Mouse (Mus musculus) CD8-positive naive resting alpha-beta T cell, adult 2 months (primary cell): ENCODE measurements around the gene Tm9sf2.
A peak's percentile ranks its signal among the peaks of the same experiment; 100 is the strongest.

Experiments
- DNase-seq, 2 experiments: peaks; one replicate each; pipeline ENCODE4 v3.0.0; 2022; ENCODE audit warnings: low read depth in 2 of 2, low spot score in 2 of 2

Gene Tm9sf2

DNA sequence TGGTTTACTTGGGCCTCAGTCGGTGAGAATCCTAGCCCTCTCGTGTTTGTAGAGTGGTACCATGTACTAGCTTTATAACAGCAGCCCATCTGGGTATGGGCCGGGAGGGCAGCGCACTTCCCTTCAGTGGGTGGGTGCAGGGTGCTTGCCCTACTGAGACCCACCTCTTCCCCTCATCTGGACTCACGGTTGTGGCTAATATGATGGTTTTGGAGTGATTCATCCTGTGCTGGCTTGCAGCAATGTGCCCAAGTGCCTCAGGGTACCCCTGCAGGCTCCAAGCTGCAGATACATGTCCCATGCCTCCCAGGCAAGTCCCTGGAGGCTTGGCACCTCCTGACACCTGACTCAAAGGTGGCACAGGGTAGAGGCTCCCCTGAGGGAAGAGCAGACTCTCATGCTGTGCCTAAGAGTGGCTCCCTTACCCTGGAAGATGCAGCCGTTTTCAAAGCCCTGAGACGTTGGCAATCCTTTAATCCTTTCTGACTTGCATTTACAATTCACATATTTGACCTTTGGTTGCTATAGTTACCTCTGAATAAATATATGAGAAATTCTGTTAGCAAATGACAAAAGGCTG is 63.5 kb downstream of the Tm9sf2 start:
- DNase-seq: no peak

DNA sequence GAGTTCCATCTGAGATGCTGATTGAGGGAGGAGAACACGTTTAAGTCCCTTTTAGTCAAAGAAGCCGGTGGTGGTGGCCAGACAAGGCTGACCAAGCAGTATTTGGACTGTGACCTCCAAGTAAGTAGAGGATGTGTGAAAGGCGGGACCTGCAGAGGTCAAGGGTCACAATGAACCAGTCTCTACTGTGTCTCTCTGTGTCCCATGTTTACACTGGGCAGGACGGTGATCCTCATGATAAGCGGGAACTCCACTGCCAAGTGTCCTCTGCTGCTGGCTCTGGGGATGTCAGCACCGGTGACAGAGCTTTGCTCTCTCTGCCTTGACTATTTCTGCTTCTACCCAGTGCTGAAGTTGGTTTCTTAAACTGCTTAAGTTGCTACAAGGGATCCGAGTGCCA is 64.2 kb downstream of the Tm9sf2 start:
- no peak for DNase-seq

DNA sequence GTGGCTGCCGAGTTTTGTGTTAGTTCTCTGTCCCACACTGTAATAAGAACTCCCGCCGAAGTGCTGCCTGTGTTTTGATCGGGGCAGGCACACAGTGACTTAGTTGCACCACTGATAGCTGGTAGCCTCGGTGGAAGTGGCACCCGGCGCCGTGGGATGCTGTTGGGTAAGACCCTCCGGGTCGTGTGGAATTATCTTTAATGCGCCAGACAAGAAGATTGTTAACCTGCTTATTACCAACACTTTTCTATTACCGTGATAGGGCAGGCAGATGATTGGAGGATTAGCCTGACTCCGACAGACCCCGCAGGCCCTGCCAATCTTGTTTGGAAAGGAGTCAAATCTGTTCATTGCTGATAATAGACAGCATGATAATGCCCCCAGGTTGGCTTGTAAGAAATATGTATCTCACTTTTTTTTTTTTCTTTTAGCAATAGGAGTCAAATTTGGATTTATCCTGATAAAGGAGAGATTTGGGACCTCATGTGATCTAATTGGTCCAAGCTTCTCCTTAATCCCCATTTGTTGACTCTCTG is 69.5 kb downstream of the Tm9sf2 start:
- DNase-seq: no peak

DNA sequence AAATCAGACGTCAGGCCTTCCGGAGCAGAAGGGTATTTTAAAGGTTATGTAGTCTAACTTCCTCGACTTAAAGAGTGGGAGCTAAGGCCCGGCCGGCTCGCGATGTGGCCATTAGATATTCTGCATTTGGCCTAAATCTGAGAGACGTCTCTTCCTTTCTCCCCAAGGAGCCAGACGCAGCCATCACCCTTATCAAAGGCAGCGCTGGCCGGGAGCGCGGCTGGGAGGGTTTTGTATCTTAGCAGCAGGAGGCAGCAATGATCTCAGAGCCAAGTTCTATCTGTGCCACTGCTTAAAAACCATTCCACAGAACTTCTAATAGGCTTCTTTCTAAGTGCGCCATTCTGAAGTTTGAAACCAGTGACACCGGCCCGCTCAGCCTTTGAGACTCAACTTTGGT is 72.4 kb downstream of the Tm9sf2 start:
- no peak for DNase-seq

DNA sequence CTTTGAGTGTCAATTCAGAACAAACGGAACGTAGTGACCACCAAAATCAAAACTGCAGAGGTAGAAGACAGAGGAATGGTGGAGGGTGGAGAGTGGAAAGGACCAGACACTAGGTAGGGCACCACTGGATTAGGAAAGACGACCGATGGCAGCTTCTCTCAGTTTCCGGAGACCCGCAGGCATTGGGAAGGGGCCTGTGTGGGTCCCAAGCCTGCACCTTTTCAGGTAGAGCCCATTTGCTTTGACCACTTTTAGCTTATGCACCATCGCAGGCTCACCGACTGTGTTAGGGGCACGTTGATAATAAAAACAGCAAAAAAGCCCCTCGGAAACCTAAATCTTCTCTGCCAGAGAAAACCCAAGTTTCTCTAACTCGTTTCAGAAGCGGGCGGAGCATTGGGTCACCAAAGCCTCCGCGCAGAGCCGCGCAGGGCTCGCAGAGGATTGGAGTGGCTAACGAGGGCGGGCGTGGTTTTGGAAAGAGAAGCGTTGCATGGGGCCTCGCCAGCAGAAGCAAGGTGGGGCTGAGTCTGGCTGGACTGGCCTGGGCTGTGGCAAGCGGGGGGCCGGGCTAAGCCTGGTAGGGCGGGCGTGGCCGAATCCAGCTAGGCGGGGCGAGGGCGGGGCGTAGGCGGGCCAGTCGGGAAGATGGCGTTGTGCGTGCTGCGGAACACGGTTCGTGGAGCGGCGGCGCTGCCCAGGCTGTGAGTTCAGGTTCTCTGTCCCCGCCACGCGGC is 74.4 kb downstream of the Tm9sf2 start, which contains the start of gene Clybl:
Clybl (plus strand) TSS at position 627 of the 737 bp plus-strand sequence.
- peak; percentile 73 to 82 for DNase-seq

DNA sequence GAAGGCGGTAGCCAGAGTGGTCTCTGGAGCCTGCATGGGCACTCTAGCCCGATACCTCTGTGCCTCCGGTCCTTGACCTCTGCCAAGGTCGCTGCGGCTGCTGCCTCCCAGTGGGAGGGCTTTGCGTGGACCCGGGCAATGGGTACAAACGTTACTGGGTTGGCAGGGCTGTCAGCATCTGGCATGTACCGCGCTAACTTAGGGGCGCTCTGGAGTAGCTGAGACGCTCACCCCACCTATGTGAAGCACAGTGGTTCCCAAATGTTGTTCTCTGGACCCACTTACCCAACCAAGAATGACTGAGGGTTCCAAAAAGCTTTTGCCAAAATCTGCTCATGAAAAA is 74.9 kb downstream of the Tm9sf2 start:
- DNase-seq: no peak

DNA sequence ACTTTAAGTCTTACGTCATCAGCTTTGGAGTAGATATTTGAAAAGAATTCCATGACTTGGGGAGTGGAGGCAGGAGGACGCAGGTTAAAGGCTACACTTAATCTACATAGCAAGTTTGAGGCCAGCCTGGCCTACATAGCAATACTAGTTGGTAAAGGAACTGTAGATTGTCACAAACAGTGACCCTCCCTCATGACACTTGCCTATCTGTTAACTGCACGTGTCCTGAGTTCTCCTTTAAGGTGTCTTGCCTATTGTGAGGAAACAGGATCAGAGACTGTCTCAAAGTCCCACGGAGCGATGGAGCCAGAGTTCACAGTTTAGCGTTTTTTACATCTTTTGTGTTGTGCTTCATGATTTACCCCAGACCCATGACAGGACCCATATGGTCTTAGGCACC is 75.4 kb downstream of the Tm9sf2 start:
- DNase-seq: no peak

DNA sequence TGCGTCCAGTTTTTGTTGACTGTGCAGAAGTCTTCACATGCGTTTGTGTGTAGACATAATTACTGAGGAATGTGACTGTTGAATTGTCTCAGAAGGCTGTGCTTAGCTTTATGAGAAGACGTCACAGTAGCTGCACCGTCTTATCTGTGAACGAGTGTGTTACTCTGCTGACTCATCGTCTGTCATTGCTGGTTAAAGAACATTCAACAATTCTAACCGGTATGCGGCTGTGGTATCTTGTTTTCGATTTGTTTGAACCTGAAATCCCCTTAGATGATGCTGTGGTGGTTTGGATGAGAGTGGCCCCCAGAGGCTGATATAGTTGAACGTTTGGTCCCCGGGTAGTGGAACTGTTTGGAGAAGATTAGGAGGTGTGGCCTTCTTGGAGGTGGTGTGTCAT is 77.1 kb downstream of the Tm9sf2 start:
- DNase-seq: no peak

DNA sequence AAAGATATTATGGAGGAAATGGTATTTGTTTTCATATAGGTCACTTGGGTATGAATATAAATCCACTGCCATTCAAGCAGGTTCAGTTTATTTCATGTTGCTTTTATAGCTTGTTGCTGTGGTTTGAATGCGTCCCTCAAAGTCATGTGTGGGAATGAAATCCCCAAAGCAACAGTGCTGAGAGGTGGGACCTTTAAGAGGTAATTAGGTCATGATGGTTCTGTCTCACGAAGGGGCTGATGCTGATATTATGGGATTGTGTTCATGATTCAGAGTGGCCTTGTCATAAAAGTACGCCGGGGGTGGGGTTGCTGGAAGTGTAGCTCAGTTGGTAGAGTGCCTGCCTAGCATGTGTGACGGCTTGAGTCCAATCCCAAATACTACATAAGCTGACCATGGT is 81.4 kb downstream of the Tm9sf2 start:
- no peak for DNase-seq

DNA sequence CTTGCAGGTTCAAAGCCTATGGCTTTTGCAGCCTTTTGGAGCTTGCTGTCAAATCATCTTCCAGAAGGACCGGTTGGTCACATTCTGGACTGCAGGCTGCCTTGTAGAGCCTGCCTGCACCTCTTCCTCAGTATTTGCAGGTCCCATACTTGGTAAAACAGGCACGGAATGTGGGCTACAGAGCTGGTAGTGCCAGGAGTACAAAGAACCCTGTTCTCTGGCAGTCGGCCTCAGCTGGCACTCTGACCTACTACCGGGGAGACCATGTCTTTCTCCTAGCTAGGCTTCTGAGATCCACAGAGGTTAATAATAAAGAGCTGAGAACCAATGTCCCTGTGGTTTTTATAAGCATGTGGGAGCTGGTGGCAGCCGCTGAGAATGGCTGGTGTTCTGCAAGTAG is 83.1 kb downstream of the Tm9sf2 start:
- no peak for DNase-seq

DNA sequence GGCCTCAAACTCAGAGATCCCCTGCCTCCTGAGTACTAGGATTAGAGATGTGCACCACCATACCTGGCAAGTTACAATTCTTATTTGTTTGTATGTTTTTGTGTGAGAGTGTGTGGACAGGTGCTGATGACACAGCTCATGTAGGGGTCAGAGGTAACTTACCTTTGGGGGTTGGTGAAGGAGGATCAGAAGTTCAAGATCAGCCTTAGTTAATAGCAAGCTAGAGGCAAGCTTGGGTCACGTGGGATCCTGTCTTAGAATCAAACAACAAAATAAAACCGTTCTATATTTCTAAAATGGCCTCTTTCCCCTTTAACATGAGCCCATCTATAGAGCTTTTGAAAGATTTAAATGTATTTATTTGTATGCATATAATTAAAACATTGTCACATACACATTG is 83.7 kb downstream of the Tm9sf2 start:
- DNase-seq: no peak

DNA sequence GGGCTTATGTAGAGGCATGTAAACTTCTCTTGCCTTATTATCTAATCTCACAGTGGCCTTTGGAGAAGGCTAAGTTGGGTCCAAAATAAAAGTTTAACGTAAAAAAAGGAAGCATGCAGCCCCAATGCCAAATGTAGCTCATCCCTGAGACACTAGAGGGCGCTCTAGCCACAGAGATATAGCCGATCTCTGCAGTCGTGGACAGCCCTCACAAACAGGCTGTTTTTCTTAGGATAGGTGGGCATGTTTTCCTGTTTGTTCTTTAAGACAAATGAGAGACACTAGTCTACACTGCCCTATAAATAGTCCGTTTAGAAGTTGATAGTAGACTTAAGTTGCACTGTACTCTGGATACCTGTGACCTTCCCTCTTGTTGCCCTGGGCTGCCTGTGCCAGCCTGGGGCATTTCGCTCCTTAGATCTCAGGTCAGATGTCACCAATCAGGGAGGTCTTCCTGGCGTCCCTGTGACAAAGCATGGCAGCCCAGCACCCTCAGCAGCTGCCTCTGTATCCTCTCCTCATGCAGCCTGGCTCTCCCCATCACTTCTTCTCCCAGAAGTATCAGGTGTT is 84.2 kb downstream of the Tm9sf2 start:
- peak; percentile 52 to 63 for DNase-seq

DNA sequence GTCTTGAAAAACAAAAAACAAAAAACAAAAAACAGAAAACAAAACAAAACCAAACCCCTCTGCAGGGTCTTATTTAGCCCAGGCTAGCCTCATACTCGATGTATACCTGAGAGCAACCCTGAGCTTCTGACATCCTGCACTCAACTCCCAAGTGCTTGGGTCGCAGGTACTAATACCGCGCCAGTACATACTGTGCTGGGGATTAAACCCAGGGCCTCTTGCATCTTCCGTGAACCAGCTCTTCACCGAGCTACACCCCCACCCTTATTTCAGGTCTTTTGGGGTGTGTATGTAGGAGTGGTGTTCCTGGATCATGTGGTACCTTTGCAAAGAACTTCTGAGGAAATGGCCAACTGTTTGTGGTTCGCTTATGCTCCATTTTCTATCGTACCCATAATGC is 87.8 kb downstream of the Tm9sf2 start:
- no peak for DNase-seq

DNA sequence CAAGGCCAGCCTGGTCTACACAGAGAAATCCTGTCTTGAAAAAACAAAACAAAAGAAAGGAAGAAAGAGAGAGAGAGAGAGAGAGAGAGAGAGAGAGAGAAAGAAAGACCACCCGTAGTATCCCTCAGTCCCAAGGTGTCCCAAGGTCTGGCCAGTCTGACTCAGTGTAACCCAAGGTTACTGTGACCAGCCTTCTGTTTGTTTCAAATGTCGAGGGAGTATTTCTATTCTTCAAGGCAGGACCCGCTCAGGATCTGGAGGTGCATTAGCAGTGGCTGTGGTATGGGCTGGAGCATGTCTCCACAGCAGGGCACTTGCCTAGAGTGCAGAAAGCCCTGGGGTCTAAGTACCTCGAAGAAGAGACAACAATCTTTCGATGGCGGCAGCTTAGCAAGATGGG is 90.0 kb downstream of the Tm9sf2 start:
- DNase-seq: no peak

DNA sequence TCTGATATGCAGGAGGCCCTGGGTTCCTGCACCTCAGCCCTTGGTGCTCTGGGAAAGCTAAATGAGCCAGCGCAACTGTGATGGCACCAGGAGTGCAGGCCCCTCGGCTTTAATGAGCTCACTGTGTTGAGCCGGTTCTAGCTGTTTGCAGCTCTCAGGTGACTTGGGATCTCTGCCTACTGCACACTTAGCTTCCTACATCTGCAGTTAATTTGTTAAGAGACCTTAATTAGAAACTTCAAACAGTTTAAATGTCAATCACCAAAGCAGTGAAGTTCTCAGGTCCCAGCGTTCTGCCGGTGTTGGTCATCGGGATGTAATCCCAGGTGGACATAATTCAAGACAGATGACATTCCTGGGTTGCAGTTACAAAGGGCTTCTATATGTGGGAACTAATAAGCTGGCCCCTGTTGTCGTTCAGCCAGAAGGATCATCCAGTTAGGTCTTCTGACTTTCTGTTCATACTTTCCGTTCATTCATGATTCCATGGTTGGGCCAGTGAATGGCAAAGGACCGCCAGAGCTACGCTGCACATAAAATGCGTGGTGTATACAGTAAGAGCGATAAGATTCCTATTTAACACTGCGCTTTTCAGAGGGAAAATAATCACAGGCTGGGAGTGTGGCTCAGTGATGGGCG is 93.5 kb downstream of the Tm9sf2 start:
- DNase-seq: no peak

DNA sequence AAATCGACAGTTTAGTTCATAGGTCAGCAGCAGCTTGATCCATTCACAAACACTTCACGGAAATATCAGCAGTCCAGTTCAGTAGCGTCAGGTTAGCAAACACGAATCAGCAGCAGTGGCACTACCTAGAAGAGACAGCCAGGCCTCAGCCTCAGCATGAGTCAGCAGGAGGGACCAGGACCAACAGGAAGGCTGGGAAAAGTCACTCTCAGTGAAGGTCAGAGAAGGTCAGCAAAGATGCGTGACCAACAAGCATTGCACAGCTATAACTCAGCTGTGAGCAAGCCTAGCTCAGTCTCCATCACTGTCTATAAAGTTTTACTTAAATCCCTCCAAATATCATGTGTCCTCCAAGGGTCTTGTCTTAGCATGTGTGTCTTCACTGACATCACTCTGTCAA is 102.3 kb downstream of the Tm9sf2 start:
- no peak for DNase-seq
